Comparison of ENCODE assay signal across 20 mouse cellular contexts in genomic region chr7:126602650-126603049, GRCm38 (mm10). TPM values are rescaled to one million over a fixed set of nuclear protein-coding genes. Genes with fewer than 3 reads are reported as not detected.
A peak's percentile ranks its signal among the peaks of the same experiment; 100 is the strongest.
DNase-seq lines count a peak whose midpoint lies in the region; ATAC-seq lines count a peak whose summit lies in the region.
"Had no signal": no experiment of that assay in that cellular context is flagged by ENCODE, and none has a peak within 500 bp of the region (broad histone marks: within the 10 kb centered on the region; RNA-seq: fewer than 3 reads in every experiment).

No protein-coding gene starts in this region.

- peak; percentile 36 for ATAC-seq in common myeloid progenitor, adult 5-6 weeks (replicated peaks; ENCODE audit: low read depth, poor library complexity, severe bottlenecking)
- peak; percentile 59 for ATAC-seq in megakaryocyte, adult 5-6 weeks (ENCODE audit: poor library complexity, severe bottlenecking)
- ATAC-seq in megakaryocyte progenitor cell, adult 5-6 weeks (replicated peaks; ENCODE audit: poor library complexity), result peak; percentile 51
- ATAC-seq: forebrain, embryonic 14.5 days; forebrain, embryonic 16.5 days had no signal

- intact Hi-C loops in heart, postnatal 25 days (cut with DNase I), result no loop called here

- DNase-seq in left cerebral cortex, adult 9 months (ENCODE audit: low spot score in 2 of 2), result no peak
- no peak for DNase-seq in heart, postnatal 25 days (ENCODE audit: low spot score)
- no peak for DNase-seq in spleen, adult 18-20 months
- DNase-seq: adrenal gland, adult 2 months; adrenal gland, postnatal 10 days; adrenal gland, postnatal 25 days; cerebellum, adult 11-12 months; cerebellum, adult 2 months; cerebellum, adult 9-10 months; cerebellum, postnatal 10 days; cerebellum, postnatal 25 days; embryo, embryonic 11 days had no signal

RNA-seq across cellular contexts. Expression of gene Il27, which starts 7.9 kb away (rescaled TPM):
- total RNA-seq in common myeloid progenitor, adult 5-6 weeks (2017), result 0.23 TPM in 1 of 2 replicates, not detected in the other
- total RNA-seq in megakaryocyte, adult 5-6 weeks (2015), result 2.5 and 2.9 TPM in 2 replicates
- total RNA-seq in megakaryocyte, adult 5-6 weeks (2017), result 3.0 and 4.8 TPM in 2 replicates
- 0.81 TPM in 1 of 2 replicates, not detected in the other for total RNA-seq in megakaryocyte progenitor cell, adult 5-6 weeks (2015)
- total RNA-seq in megakaryocyte progenitor cell, adult 5-6 weeks (2017), result 0.29 and 1.1 TPM in 2 replicates
- not detected for total RNA-seq in heart, postnatal 25 days (2021)
- total RNA-seq: adrenal gland, adult 2 months; adrenal gland, postnatal 10 days; adrenal gland, postnatal 25 days; adrenal gland, postnatal 4 days; ES-E14; MEL had no signal

RNA-seq across cellular contexts. Expression of gene Cln3, which starts 17.0 kb away (rescaled TPM):
- total RNA-seq in common myeloid progenitor, adult 5-6 weeks (2017), result 18.1 and 21.2 TPM in 2 replicates
- total RNA-seq in megakaryocyte, adult 5-6 weeks (2015), result 106 and 118 TPM in 2 replicates
- total RNA-seq in megakaryocyte, adult 5-6 weeks (2017), result 59.5 and 77.8 TPM in 2 replicates
- 33.0 and 36.3 TPM in 2 replicates for total RNA-seq in megakaryocyte progenitor cell, adult 5-6 weeks (2015)
- 9.2 and 19.9 TPM in 2 replicates for total RNA-seq in megakaryocyte progenitor cell, adult 5-6 weeks (2017)
- total RNA-seq in heart, postnatal 25 days (2021), result 10 to 100 TPM; 11.3 to 13.6 TPM

RNA-seq across cellular contexts. Expression of gene Apobr, which starts 17.9 kb away (rescaled TPM):
- 5.7 and 6.5 TPM in 2 replicates for total RNA-seq in common myeloid progenitor, adult 5-6 weeks (2017)
- 27.6 and 30.3 TPM in 2 replicates for total RNA-seq in megakaryocyte, adult 5-6 weeks (2015)
- 98.7 and 99.5 TPM in 2 replicates for total RNA-seq in megakaryocyte, adult 5-6 weeks (2017)
- 1.1 and 1.9 TPM in 2 replicates for total RNA-seq in megakaryocyte progenitor cell, adult 5-6 weeks (2015)
- total RNA-seq in megakaryocyte progenitor cell, adult 5-6 weeks (2017), result 4.2 and 4.9 TPM in 2 replicates
- total RNA-seq in heart, postnatal 25 days (2021), result under 1 TPM; 0.28 to 0.86 TPM

RNA-seq across cellular contexts. Expression of gene Nupr1, which starts 28.0 kb away (rescaled TPM):
- 2.5 and 2.8 TPM in 2 replicates for total RNA-seq in common myeloid progenitor, adult 5-6 weeks (2017)
- 54.7 and 61.4 TPM in 2 replicates for total RNA-seq in megakaryocyte, adult 5-6 weeks (2015)
- total RNA-seq in megakaryocyte, adult 5-6 weeks (2017), result 108 and 126 TPM in 2 replicates
- total RNA-seq in megakaryocyte progenitor cell, adult 5-6 weeks (2015), result 0.17 and 1.6 TPM in 2 replicates
- total RNA-seq in megakaryocyte progenitor cell, adult 5-6 weeks (2017), result 0.92 and 1.3 TPM in 2 replicates
- total RNA-seq in heart, postnatal 25 days (2021), result 1 to 10 TPM; 7.7 to 9.4 TPM

RNA-seq across cellular contexts. Expression of gene Eif3c, which starts 36.4 kb away (rescaled TPM):
- total RNA-seq in common myeloid progenitor, adult 5-6 weeks (2017), result 231 and 257 TPM in 2 replicates
- total RNA-seq in megakaryocyte, adult 5-6 weeks (2015), result 110 and 121 TPM in 2 replicates
- total RNA-seq in megakaryocyte, adult 5-6 weeks (2017), result 131 and 143 TPM in 2 replicates
- 198 and 210 TPM in 2 replicates for total RNA-seq in megakaryocyte progenitor cell, adult 5-6 weeks (2015)
- 226 and 261 TPM in 2 replicates for total RNA-seq in megakaryocyte progenitor cell, adult 5-6 weeks (2017)
- total RNA-seq in heart, postnatal 25 days (2021), result 100 to 1,000 TPM; 130 to 139 TPM
